Mouse (Mus musculus) heart, embryonic 11.5 days (tissue): ENCODE results near the gene Ythdf1. TPM values are rescaled to one million over a fixed set of nuclear protein-coding genes. Genes with fewer than 3 reads are reported as not detected.

Source experiments
- ATAC-seq: fragments of 200-750 bp; cut with Nextera tagmentation; replicated peaks from 2 replicates; pipeline ENCODE4 v1.8.0; 2017; ENCODE audit warnings: moderate library complexity; ENCODE audit not compliant: insufficient number of reproducible peaks, low FRiP score, low TSS enrichment
- H3K27ac ChIP-seq: fragments of 300-500 bp; sonication (generic); 2 replicates; pipeline ENCODE4 v1.5.1; 2014; ENCODE audit warnings: mild to moderate bottlenecking, low read depth, low read length
- H3K27me3 ChIP-seq: fragments of 300-500 bp; sonication (generic); 2 replicates; pipeline ENCODE4 v1.6.1; 2014; ENCODE audit warnings: mild to moderate bottlenecking, low read length, mixed read lengths; ENCODE audit not compliant: control insufficient read depth, insufficient read depth
- H3K36me3 ChIP-seq: fragments of 300-500 bp; sonication (generic); 2 replicates; pipeline ENCODE4 v1.6.1; 2014; ENCODE audit warnings: mild to moderate bottlenecking, low read length, moderate library complexity, mixed read lengths; ENCODE audit not compliant: control insufficient read depth, insufficient read depth
- H3K4me1 ChIP-seq: fragments of 300-500 bp; sonication (generic); 2 replicates; pipeline ENCODE4 v1.6.1; 2014; ENCODE audit warnings: low read length; ENCODE audit not compliant: control insufficient read depth, insufficient read depth
- H3K4me2 ChIP-seq: fragments of 300-500 bp; sonication (generic); 2 replicates; pipeline ENCODE4 v1.6.1; 2014; ENCODE audit warnings: mild to moderate bottlenecking, moderate library complexity
- H3K4me3 ChIP-seq: fragments of 300-500 bp; sonication (generic); 2 replicates; pipeline ENCODE4 v1.5.1; 2014; ENCODE audit warnings: low read depth, low read length
- H3K9ac ChIP-seq: fragments of 300-500 bp; sonication (generic); 2 replicates; pipeline ENCODE4 v1.6.1; 2014; ENCODE audit warnings: mild to moderate bottlenecking, low read depth, low read length, moderate library complexity
- H3K9me3 ChIP-seq: fragments of 300-500 bp; sonication (generic); replicated peaks from 2 replicates; pipeline ENCODE4 v1.6.1; 2016; ENCODE audit warnings: low read length; ENCODE audit not compliant: control insufficient read depth
- WGBS: fragments of 180-500 bp; shearing (Covaris S2); extraction: QIAGEN DNeasy Blood & Tissue Kit; methylation state at CpG from one replicate; pipeline ENCODE4 v1.1.7; 2014; ENCODE audit not compliant: insufficient replicate concordance; 5-methylcytosine and 5-hydroxymethylcytosine counted together
- polyA plus RNA-seq: library from polyadenylated mRNA; unstranded; fragments of >200 nt; fragmentation: Nextera tagmentation; extraction: Ambion mirVana; gene quantifications from 2 replicates; pipeline ENCODE4 v1.2.1, GENCODE M21; 2014

The Ythdf1 gene
- polyA plus RNA-seq, 1 experiment from 2014 or later: 39.8 TPM

DNA sequence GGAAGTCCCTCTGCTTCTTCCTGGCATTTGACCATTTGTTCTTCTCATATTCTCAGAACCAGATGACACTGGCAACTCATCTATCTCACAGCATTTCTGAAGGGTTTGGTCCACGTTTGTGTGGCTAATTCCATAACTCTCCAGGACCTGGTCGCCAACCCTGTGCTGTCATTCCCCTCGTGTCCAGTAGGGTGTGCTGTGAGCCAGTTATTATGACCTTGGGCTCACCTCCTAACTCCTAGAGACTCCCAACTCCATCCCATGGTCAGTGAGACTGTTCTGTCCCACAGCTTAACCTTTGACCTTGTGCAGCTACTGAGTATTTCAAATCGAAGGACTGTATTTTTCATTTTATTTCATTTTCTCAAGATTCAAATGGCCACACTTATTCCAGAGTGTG is 4.4 kb upstream of the Ythdf1 start:
- no peak overlapping the region for H3K4me2 ChIP-seq
- ATAC-seq: no peak
- no peaks in the 10 kb centered on the region for H3K36me3 ChIP-seq
- H3K4me3 ChIP-seq: no peak overlapping the region
- H3K4me1 ChIP-seq: no peaks in the 10 kb centered on the region
- no peaks in the 10 kb centered on the region for H3K9me3 ChIP-seq
- H3K27ac ChIP-seq: no peak overlapping the region
- 10% methylated on average over 4 of the region's 4 CpGs for WGBS
- no peaks in the 10 kb centered on the region for H3K27me3 ChIP-seq
- H3K9ac ChIP-seq: no peak overlapping the region

DNA sequence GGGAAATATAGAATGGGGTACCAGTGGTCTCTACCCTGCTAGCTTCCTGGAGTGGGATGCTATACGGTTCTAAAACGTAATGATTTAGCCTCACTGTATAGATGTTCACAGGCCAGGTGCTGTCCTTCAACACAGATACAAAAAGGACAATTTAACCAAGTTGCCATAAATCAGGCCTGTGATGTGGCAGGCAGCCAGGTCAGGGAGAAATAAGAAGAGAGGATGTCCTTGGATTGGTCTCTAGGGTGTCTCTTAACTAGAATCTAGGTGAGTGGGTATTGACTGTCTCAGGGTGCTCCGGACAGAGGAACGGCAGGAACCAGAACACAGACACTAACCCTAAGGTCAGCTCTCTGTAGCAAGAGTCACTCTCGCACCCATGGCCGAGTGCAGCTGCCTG is 2.0 kb upstream of the Ythdf1 start:
- no peak overlapping the region for H3K4me2 ChIP-seq
- no peaks in the 10 kb centered on the region for H3K9me3 ChIP-seq
- H3K9ac ChIP-seq: no peak overlapping the region
- no peak for ATAC-seq
- H3K27ac ChIP-seq: no peak overlapping the region
- peaks cover 7% of the 10 kb centered on the region; the same call in 1 of the 2 replicates for H3K36me3 ChIP-seq
- H3K27me3 ChIP-seq: no peaks in the 10 kb centered on the region
- no peak overlapping the region for H3K4me3 ChIP-seq
- 78% methylated on average over 6 of the region's 6 CpGs for WGBS
- 0 out of 2 replicates have a peak, but pooled peaks cover under 1% of the 10 kb centered on the region for H3K4me1 ChIP-seq

DNA sequence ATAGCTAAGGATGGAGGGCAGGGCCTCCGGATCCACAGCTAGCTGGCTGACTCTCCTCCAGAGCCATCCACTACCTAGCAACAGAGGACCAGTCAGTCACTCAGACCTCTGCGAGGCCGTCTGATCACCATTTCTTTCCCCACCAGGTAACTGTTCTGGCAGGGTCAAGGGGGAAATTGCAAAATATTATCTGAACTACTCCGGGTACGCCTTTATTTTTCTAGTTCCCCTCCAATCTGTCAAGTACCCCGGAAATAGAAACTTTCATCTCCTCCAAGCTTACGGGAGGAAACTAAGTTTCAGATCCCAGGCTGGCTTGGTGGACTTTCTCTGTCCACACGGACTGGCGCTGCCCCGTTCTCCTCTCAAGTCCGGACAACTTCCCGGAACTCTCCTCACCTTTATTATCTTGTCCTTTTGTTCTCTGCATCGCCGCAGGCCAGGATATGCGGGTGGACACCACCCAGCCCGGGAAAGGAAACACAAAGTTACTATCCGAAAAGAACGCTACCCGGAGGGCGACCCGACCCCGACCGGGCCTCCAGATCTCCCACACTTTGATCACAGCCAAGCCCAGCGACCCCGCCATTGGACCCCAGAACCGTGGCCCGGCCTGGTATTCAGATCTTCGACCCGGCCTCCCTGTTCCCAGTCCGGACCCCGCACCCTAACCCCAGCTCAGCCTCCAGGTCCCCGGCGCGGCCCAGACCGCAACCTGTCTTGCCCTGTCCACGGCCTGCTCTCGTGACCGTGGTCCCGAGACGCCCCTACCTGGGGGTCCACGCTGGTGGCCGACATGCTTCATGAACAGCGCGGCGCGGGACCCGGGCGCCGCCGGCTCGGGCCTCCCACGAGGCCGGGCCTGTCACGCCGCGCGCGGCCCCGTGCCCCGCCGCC is 588 bp downstream of the Ythdf1 start:
- Histone ChIP-seq H3K9ac (peak overlapping the region; percentile 98), H3K4me1 (peaks cover 5% of the 10 kb centered on the region; the same call in 1 of the 2 replicates), H3K4me3 (peak overlapping the region; percentile 100), H3K9me3 (no peaks in the 10 kb centered on the region), H3K36me3 (peaks cover 20% of the 10 kb centered on the region), H3K4me2 (peak overlapping the region; percentile 89), H3K27me3 (no peaks in the 10 kb centered on the region), H3K27ac (peak overlapping the region; percentile 76)
- ATAC-seq: peak; percentile 44
- 1% methylated on average over 61 of the region's 61 CpGs for WGBS

DNA sequence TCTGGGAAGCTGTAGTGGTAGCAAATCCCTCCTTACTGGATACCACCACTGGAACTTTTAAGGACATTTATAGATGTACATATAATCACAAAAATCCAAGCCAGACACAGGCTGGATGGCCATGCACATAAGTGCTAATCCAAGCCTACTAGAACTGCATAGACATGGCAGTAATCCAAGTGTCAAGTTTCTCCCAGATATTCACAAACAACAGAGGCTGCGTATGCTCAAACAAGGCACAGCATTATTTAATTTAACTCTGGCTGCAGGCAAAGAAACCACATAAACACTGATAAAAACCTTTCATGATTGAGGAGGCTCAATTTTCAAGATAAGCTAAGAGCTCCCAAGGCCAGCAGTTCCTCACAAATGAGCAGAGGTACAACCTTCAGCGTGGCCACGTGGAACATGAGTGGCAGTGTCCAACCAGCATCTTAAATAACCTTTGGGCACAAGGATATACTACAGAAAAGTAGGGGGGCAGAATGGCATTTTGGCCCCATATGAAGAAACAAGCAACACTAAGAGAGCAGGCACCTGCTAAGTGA is 4.8 kb downstream of the Ythdf1 start:
- Histone ChIP-seq H3K9ac (0 out of 2 replicates have a peak overlapping the region, but pooled peaks have one; percentile 10), H3K4me3 (no peak overlapping the region), H3K36me3 (peaks cover 40% of the 10 kb centered on the region), H3K9me3 (no peaks in the 10 kb centered on the region), H3K27me3 (no peaks in the 10 kb centered on the region), H3K4me1 (peaks cover 5% of the 10 kb centered on the region; the same call in 1 of the 2 replicates), H3K27ac (no peak overlapping the region), H3K4me2 (no peak overlapping the region)
- WGBS: 72% methylated on average over 3 of the region's 3 CpGs
- ATAC-seq: no peak

DNA sequence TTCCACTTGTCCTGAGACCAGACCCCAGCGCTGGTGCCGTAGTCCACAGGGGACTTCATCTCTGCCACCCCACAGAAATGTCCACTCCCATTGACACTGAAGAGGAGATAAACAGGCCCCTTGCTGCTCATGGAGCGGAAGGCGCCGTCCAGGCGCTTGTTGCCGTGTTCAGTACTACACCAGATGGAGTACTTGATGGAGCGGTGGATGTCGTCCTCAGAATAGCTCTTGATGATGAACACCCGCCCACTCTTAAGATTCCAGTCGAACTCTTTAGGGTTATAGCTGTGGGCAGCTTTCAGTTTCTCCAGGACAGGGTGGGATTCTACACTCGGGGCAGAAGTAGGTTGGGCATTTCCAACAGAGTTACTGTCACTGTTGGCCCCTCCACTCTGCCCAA is 9.8 kb downstream of the Ythdf1 start:
- WGBS: 88% methylated on average over 12 of the region's 12 CpGs
- no peak for ATAC-seq
- Histone ChIP-seq H3K9me3 (no peaks in the 10 kb centered on the region), H3K4me3 (no peak overlapping the region), H3K27ac (no peak overlapping the region), H3K4me2 (no peak overlapping the region), H3K36me3 (peaks cover 36% of the 10 kb centered on the region), H3K4me1 (peaks cover 2% of the 10 kb centered on the region; the same call in 1 of the 2 replicates), H3K27me3 (no peaks in the 10 kb centered on the region), H3K9ac (no peak overlapping the region)

DNA sequence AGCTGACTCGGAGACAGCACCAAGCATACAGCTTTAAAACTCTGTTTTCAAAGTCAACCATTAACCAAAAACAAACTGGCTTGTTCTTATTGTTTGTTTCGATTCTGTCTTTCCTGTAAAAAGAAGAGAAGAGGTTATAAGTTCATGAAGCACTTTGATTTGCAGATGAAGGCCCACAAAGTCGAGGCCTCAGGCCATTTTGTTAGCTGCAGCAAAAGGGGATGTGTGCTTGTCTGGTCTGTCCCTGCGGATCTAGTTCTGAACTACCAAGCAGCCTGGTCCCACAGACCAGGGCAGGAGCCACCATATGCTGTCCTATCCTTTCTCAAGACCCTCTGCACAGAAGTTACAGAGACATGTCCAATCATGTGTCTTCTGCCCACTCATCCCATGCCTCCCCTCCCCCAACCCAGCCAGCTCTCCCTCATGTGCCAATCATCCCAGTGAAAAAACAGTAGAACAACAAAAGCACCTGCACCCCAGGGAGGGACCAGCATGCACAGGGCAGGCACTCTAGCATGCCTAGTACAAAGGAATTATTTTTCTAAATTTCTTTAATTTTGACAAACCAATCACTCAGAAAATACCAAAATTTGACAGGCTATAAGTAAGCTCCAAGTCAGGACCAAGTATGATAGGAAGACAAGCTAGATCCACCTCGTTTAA is 15.1 kb downstream of the Ythdf1 start:
- no peaks in the 10 kb centered on the region for H3K9me3 ChIP-seq
- 81% methylated on average over 5 of the region's 5 CpGs for WGBS
- no peak overlapping the region for H3K9ac ChIP-seq
- no peaks in the 10 kb centered on the region for H3K27me3 ChIP-seq
- no peak overlapping the region for H3K27ac ChIP-seq
- H3K4me1 ChIP-seq: no peaks in the 10 kb centered on the region
- ATAC-seq: no peak
- H3K4me3 ChIP-seq: no peak overlapping the region
- peaks cover 12% of the 10 kb centered on the region for H3K36me3 ChIP-seq
- H3K4me2 ChIP-seq: no peak overlapping the region

DNA sequence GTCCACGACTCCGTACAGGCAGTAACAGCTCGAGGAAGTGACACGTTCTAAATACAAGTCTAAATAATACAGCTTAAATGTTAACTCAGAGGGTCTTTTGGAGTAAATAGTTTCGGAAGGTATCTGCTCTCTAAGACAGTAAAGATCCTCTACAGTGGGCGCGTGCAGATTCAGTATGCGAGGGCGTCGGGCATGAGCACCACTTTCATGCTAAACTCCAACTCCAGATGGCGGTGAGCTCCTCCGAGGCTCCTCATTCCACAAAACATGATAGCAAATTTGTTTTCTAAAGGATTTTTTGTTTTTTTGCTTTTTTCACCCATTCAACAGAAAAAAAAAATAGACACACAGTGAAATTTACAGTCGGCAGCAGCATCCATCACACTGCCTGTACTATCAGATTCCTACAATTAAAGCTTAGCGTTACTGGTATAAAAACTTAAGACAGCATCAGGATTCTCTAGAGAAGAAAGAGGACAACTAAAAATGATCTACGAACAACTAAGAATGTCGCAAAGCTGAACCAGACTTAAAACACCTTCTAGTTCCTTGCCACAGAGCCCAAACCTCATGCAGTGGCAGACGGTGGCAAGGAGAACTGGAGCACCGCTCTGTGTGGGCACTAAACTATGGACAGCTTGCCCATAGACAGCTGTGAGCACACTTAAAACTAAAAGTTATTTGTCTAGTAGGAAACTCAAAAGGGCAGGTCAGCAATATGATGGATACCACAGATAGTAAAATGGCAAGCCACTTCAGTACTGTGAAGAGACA is 16.1 kb downstream of the Ythdf1 start:
- no peak for ATAC-seq
- Histone ChIP-seq H3K27ac (no peak overlapping the region), H3K4me3 (no peak overlapping the region), H3K9ac (no peak overlapping the region), H3K36me3 (peaks cover 4% of the 10 kb centered on the region), H3K27me3 (no peaks in the 10 kb centered on the region), H3K4me1 (no peaks in the 10 kb centered on the region), H3K4me2 (no peak overlapping the region), H3K9me3 (no peaks in the 10 kb centered on the region)
- 91% methylated on average over 18 of the region's 18 CpGs for WGBS

DNA sequence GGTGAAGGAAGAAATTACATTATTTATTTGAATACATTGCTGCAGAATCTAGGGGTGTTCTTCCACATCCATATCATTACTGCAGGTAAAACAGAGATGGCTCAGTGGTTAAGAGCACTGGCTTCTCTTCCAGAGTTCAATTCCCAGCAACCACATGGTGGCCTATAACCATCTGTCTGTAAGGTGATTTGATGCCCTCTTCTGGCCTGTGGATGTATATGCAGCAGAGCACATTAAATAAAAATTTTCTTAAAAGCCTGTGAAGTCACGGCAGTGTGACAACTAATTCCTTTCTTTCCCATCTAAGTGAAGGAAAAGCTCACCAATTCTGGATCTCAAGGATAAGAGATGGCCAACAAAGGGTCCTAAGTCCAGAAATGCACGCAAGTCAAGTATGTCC is 18.7 kb downstream of the Ythdf1 start:
- Histone ChIP-seq H3K36me3 (peaks cover 4% of the 10 kb centered on the region), H3K27me3 (peaks cover 13% of the 10 kb centered on the region), H3K9me3 (no peaks in the 10 kb centered on the region), H3K4me2 (no peak overlapping the region), H3K4me1 (no peaks in the 10 kb centered on the region), H3K9ac (no peak overlapping the region), H3K27ac (no peak overlapping the region), H3K4me3 (no peak overlapping the region)
- WGBS: 48% methylated on average over 2 of the region's 2 CpGs
- no peak for ATAC-seq
